Mouse (Mus musculus): ENCODE measurements around the gene BC052040.

GRCm38 (mm10) chr2:115702610-115703009 lies 121.1 kb downstream of the BC052040 start:
- TF ChIP-seq MYOD1 (IDR thresholded peaks at IDR 0.05; ENCODE audit: control insufficient read depth, insufficient read length, low read depth) (no peak), CTCF (IDR thresholded peaks at IDR 0.05; ENCODE audit: control insufficient read depth, insufficient read depth, insufficient read length) (no peak), USF1 (IDR thresholded peaks at IDR 0.05; ENCODE audit: low read depth) (no peak)
